Mouse (Mus musculus) common myeloid progenitor, adult 5-6 weeks (primary cell): ENCODE results near the gene Gm853. TPM values are rescaled to one million over a fixed set of nuclear protein-coding genes. Genes with fewer than 3 reads are reported as not detected.
"Not testable (repeated sequence)": the region's sequence is repeated elsewhere in the genome, so short reads cannot be mapped to it uniquely, and the experiment has no call there.

Experiments used
- ATAC-seq: replicated peaks from 2 replicates; pipeline ENCODE4 v1.8.0; 2016; ENCODE audit warnings: low read depth, mild to moderate bottlenecking, moderate TSS enrichment, inconsistent platforms; ENCODE audit not compliant: poor library complexity, severe bottlenecking
- total RNA-seq: library from RNA; stranded (forward); fragments of 200-1000, 187-1606 nt; gene quantifications from 2 replicates; pipeline ENCODE4 v1.2.3, GENCODE M21; 2017

Gene Gm853
- total RNA-seq, result not detected in 2 replicates

GRCm38 (mm10) chr4:130222179-130222578 lies at the start of gene Gm853:
Gene Gm853 (minus strand): TSS chr4:130222401.
- no peak for ATAC-seq

GRCm38 (mm10) chr4:130270611-130271347 lies 48.6 kb upstream of the Gm853 start:
- peak; percentile 62 for ATAC-seq

GRCm38 (mm10) chr4:130270089-130270488 lies 47.9 kb upstream of the Gm853 start:
- ATAC-seq, result no peak

- no peak for ATAC-seq
Observed at GRCm38 (mm10) chr4:130268736-130269135, 46.5 kb upstream of the Gm853 start.

- no peak for ATAC-seq
Observed at GRCm38 (mm10) chr4:130267069-130267468, 44.9 kb upstream of the Gm853 start.

GRCm38 (mm10) chr4:130266601-130267000 lies 44.4 kb upstream of the Gm853 start:
- no peak for ATAC-seq

GRCm38 (mm10) chr4:130264698-130265349 lies 42.6 kb upstream of the Gm853 start:
- peak; percentile 84 for ATAC-seq

GRCm38 (mm10) chr4:130264131-130264530 lies 41.9 kb upstream of the Gm853 start:
- no peak for ATAC-seq

GRCm38 (mm10) chr4:130260406-130260805 lies 38.2 kb upstream of the Gm853 start:
- no peak for ATAC-seq

GRCm38 (mm10) chr4:130252441-130253157 lies 30.4 kb upstream of the Gm853 start:
- ATAC-seq, result peak; percentile 84

GRCm38 (mm10) chr4:130251763-130252162 lies 29.6 kb upstream of the Gm853 start:
- ATAC-seq, result no peak

- ATAC-seq, result peak; percentile 33
Observed at GRCm38 (mm10) chr4:130251172-130251705, 29.0 kb upstream of the Gm853 start.

- no peak for ATAC-seq
Observed at GRCm38 (mm10) chr4:130248636-130249035, 26.4 kb upstream of the Gm853 start.

GRCm38 (mm10) chr4:130246132-130246531 lies 23.9 kb upstream of the Gm853 start:
- ATAC-seq, result peak; percentile 77

GRCm38 (mm10) chr4:130244749-130245148 lies 22.5 kb upstream of the Gm853 start:
- no peak for ATAC-seq

- ATAC-seq, result not testable (repeated sequence)
Observed at GRCm38 (mm10) chr4:130243621-130244020, 21.4 kb upstream of the Gm853 start.

- ATAC-seq, result no peak
Observed at GRCm38 (mm10) chr4:130242956-130243355, 20.8 kb upstream of the Gm853 start.

GRCm38 (mm10) chr4:130240695-130241094 lies 18.5 kb upstream of the Gm853 start:
- ATAC-seq, result no peak

GRCm38 (mm10) chr4:130237607-130238006 lies 15.4 kb upstream of the Gm853 start:
- no peak for ATAC-seq

- no peak for ATAC-seq
Observed at GRCm38 (mm10) chr4:130236361-130236760, 14.2 kb upstream of the Gm853 start.

- ATAC-seq, result no peak
Observed at GRCm38 (mm10) chr4:130224071-130224470, 1.9 kb upstream of the Gm853 start.
